Mouse (Mus musculus): ENCODE results near the gene Hacd1. TPM values are rescaled to one million over a fixed set of nuclear protein-coding genes. Genes with fewer than 3 reads are reported as not detected.

Gene Hacd1
- polyA plus RNA-seq, 1 experiment from 2014 or later: 94.1 TPM

DNA sequence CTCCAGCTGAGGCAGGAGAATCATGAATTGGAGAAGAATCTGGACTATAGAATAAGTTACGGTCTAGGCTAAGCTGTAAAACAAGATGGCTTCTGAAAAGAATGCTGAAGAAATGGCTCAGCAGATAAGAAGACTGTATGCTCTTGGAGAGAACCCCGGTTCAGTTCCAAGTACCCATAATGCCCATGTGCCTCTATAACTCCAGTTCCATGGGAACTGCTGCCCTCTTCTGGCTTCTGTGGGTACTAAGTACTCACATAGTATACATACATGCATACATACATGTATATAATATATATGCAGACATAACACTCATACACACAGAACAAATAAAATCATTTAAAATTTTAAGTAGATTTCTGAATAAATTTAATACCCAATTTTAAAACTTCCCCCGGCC, 249.8 kb downstream of the Hacd1 start:
- WGBS: 87% methylated on average over 3 of the region's 3 CpGs
- no peak overlapping the region for H3K9ac ChIP-seq

DNA sequence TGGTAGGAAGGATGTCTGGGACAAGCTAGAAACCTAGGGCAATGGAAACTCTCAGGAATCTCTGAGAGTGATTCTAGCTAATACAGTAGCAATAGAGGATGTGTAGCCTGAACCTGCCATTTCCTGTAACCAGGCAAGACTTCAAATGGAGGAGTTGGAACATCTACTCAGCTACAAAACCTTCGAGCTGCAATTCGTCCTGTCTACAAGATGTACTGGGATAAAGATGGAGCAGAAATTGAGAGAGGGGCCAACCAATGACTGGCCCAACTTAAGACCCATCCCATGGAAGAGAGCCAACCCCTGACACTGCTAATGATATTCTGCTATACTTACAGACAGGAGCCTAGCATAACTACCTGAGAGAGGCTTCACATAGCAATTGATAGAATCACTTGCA, 255.3 kb downstream of the Hacd1 start:
- 84% methylated on average over 2 of the region's 2 CpGs for WGBS
- Histone ChIP-seq H3K27me3 (ENCODE audit: insufficient read depth, low read length) (no peaks in the 10 kb centered on the region), H3K4me3 (ENCODE audit: low read depth, low read length) (no peak overlapping the region), H3K36me3 (ENCODE audit: insufficient read depth) (no peaks in the 10 kb centered on the region), H3K4me2 (no peak overlapping the region), H3K9ac (no peak overlapping the region), H3K9me3 (ENCODE audit: low read depth, low read length) (no peaks in the 10 kb centered on the region), H3K27ac (ENCODE audit: low read depth) (no peak overlapping the region), H3K4me1 (ENCODE audit: insufficient read depth) (no peaks in the 10 kb centered on the region)
- ATAC-seq (ENCODE audit: insufficient read depth): no peak
- DNase-seq: no peak
- no peak for TF ChIP-seq CTCF (IDR thresholded peaks at IDR 0.05; ENCODE audit: low read depth)

More for the DNA sequence above, 249.8 kb downstream of the Hacd1 start:
- no peaks in the 10 kb centered on the region for H3K36me3 ChIP-seq (ENCODE audit: insufficient read depth)
- TF ChIP-seq CTCF (IDR thresholded peaks at IDR 0.05; ENCODE audit: low read depth): peak; percentile 24
- H3K27me3 ChIP-seq (ENCODE audit: insufficient read depth, low read length): no peaks in the 10 kb centered on the region
- ATAC-seq (ENCODE audit: insufficient read depth): no peak
- no peak overlapping the region for H3K4me2 ChIP-seq
- no peaks in the 10 kb centered on the region for H3K4me1 ChIP-seq (ENCODE audit: insufficient read depth)
- H3K9me3 ChIP-seq (ENCODE audit: low read depth, low read length): no peaks in the 10 kb centered on the region
- DNase-seq: peak; percentile 14
- H3K27ac ChIP-seq (ENCODE audit: low read depth): no peak overlapping the region
- no peak overlapping the region for H3K4me3 ChIP-seq (ENCODE audit: low read depth, low read length)

Other genes with a start within 250 kb of the Hacd1 start
- 72.2 and 80.2 TPM in 2 replicates for gene Stam, start 18.0 kb upstream of the Hacd1 start, polyA plus RNA-seq (2014; fragmentation: Nextera tagmentation; extraction: Ambion mirVana)
- gene Tmem236, start 118.4 kb upstream of the Hacd1 start, polyA plus RNA-seq (2014; fragmentation: Nextera tagmentation; extraction: Ambion mirVana): 0.09 TPM in 1 of 2 replicates, not detected in the other
- gene Mrc1, start 173.3 kb upstream of the Hacd1 start, polyA plus RNA-seq (2014; fragmentation: Nextera tagmentation; extraction: Ambion mirVana): 7.8 and 8.7 TPM in 2 replicates

All from lung, embryonic 14.5 days (tissue).